Mouse (Mus musculus) brown adipose tissue, adult 24 weeks (tissue): Measurements from ENCODE around the gene Smc1b. TPM values are rescaled to one million over a fixed set of nuclear protein-coding genes. Genes with fewer than 3 reads are reported as not detected.
A peak's percentile ranks its signal among the peaks of the same experiment; 100 is the strongest.
"Not testable (repeated sequence)": the region's sequence is repeated elsewhere in the genome, so short reads cannot be mapped to it uniquely, and the experiment has no call there.

ENCODE experiments used
- H3K27ac ChIP-seq: fragments of 200-500 bp; replicated peaks from 2 replicates; pipeline ENCODE4 v1.5.1; 2012; ENCODE audit warnings: low read depth, mild to moderate bottlenecking, low read length
- H3K4me1 ChIP-seq: fragments of 200-500 bp; 2 replicates; pipeline ENCODE4 v1.6.1; 2012; ENCODE audit warnings: low read length, mixed read lengths; ENCODE audit not compliant: control insufficient read depth, insufficient read depth, insufficient read length
- H3K4me3 ChIP-seq: fragments of 200-500 bp; 2 replicates; pipeline ENCODE4 v1.5.1; 2012; ENCODE audit warnings: low read depth, mild to moderate bottlenecking, low read length, moderate library complexity; ENCODE audit not compliant: insufficient read depth
- polyA plus RNA-seq: library from polyadenylated mRNA; stranded (reverse); fragments of >200 nt; gene quantifications from 2 replicates; pipeline ENCODE4 v1.2.4, GENCODE M21; 2012; ENCODE audit not compliant: missing spikeins, insufficient read depth, insufficient read length

Smc1b gene
- polyA plus RNA-seq, 1 experiment, result not detected

DNA sequence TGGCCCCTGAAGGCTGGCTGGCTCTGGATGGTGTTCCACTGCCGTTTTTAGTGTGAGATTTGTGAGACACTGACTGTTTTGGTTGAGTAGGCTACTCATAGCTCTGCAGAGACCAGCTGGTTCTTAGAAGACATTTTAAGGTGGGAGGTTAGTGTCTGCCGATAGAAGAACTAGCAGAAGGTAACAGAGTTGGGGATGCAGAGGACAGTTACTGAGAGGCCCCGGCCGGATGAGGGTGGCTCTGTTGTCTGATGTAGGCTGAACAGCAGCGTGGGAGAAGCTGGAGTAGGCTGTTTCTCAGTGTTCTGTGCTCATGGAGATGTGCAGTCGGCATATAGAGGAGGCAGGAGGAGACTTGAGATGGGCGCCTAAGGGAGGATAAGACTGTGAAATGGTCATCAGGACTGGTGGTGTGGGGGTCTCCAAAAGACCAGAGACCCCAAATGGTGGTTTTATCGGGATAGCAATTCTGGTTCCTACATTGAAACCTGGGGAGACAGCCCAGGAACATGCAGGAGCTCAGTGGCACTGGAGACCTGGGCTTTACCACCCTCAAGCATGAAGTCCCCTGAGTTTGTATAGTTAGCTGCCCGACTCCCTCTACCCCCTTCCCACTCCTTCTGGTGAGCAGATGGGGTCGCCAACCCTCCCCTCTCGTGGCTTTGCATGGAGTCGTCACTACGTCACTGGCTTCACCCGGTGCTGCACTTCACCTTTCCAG lies 85.4 kb downstream of the Smc1b start:
- Histone ChIP-seq H3K4me3 (no peak overlapping the region), H3K4me1 (peaks cover 14% of the 10 kb centered on the region), H3K27ac (no peak overlapping the region)

DNA sequence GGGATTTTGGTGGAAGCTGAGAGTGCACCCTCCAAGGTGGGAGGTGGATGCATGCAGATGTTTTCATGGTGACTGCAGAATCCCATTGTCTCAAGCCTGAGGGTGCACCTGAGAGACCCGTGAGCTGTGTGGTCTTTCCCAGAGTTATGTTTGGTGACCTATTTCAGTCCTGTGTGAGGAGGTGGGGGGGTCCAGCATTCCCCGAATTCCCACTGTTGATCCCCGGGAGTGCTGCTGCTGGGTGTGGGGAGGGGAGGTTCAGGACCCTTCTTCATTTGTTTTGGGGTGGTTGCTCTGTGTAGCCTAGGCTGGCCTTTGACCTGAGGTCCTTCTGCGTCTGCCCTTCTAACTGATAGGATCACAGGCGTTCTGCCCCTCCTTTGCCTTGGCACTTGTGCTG lies 88.0 kb downstream of the Smc1b start:
- Histone ChIP-seq H3K27ac (no peak overlapping the region), H3K4me3 (no peak overlapping the region), H3K4me1 (peaks cover 14% of the 10 kb centered on the region)

DNA sequence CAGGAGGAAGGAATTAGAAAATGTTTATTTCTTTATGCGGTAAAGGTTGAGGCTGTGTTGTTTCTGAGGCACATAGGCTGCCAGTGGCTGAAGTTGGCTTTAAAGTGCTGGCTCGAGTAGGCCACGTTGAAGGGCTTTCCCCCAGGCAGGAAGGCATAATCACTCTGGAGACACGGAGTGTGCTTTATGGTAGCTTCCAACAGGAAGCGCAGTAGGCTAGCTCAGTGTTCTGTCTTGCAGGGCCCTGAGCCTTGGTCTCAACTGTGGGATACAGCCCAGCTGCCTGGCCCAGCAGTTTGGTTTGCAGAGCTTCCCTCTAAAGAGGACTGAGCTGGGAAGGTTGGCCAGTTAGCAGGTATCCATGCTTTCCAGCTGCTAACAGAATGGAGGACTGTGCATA lies 88.6 kb downstream of the Smc1b start:
- Histone ChIP-seq H3K4me1 (peaks cover 14% of the 10 kb centered on the region), H3K27ac (peak overlapping the region; percentile 82), H3K4me3 (no peak overlapping the region)

DNA sequence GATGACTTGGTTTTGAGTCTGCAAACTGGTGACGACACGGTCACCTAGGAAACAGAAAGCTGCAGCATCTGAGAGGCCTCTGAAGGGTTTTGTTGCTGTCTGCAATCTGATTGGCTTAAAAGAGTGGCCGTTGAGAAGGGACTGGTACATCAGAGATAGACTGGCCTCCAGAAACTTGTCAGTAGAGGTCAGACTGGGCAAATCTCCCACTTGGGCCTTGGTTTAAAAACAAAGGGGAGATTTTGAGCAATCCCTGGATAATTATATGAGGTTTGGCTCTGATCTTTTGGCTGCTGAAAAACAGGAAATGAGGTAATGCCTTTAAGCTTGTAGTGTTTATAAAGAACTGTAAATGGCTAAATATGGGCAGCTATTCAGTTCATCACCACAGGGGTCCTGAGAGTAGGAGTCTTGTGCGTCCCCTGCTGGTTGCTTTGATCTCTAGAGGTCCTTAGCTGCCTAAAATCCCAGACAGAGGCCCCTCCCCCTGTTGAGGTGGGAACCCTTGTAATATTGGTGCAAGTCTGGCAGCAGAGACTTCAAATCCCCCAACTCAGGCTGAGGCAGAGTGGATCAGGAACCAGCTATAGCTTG lies 89.3 kb downstream of the Smc1b start:
- Histone ChIP-seq H3K4me1 (peaks cover 16% of the 10 kb centered on the region), H3K27ac (peak overlapping the region; percentile 82), H3K4me3 (no peak overlapping the region)

DNA sequence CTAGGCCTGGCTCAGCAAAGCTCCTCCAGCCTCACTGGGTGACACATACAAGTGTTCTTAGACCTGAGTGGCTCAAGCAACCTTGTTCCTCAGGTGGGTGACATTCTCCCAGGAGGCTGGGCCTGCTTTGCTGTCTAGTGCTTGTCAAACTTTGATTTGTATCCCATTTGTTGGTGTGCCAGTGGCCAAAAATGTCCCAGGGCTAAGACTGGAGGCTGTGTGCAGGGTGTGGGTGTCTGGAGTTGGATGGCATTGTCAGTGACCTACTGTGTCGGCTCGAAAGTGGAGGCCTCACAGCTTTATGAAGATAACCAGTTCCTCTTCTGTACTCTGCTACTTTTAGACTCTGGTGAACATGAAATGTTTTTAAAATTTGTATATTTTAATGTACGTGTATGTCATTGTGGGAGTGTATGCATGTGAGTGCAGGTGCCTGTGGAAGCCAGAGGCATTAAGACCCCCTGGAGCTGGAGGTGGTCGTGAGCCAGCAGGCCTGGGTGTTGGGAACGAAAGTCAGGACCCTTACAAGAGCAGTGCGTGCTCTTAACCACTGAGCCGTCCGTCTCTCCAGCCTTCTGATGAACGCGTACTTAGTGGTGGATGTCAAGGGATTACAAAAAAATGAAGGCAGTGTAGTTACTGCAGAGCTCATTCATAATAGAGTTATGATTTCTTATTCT lies 90.1 kb downstream of the Smc1b start:
- Histone ChIP-seq H3K27ac (peak overlapping the region; percentile 37), H3K4me1 (peaks cover 16% of the 10 kb centered on the region), H3K4me3 (no peak overlapping the region)

DNA sequence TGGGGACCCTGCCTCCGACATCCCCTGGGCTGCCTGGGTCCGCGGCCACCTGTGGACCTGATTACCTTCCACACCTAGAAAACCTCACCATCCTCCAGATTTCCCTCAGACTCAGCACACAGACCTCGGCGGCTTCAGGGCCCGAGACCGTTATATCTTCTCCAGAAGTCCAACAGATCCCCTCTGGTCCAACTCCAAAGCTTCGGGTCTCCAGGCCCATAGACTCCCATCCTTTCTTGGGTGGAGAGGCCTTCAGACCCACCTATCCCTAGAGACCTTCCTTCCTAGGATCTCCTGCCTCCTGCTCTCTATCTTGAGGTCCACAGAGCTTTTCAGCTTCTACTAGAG lies 94.4 kb downstream of the Smc1b start:
- Histone ChIP-seq H3K27ac (peak overlapping the region; percentile 36), H3K4me3 (peak overlapping the region; percentile 77), H3K4me1 (peaks cover 5% of the 10 kb centered on the region; the same call in 1 of the 2 replicates)

DNA sequence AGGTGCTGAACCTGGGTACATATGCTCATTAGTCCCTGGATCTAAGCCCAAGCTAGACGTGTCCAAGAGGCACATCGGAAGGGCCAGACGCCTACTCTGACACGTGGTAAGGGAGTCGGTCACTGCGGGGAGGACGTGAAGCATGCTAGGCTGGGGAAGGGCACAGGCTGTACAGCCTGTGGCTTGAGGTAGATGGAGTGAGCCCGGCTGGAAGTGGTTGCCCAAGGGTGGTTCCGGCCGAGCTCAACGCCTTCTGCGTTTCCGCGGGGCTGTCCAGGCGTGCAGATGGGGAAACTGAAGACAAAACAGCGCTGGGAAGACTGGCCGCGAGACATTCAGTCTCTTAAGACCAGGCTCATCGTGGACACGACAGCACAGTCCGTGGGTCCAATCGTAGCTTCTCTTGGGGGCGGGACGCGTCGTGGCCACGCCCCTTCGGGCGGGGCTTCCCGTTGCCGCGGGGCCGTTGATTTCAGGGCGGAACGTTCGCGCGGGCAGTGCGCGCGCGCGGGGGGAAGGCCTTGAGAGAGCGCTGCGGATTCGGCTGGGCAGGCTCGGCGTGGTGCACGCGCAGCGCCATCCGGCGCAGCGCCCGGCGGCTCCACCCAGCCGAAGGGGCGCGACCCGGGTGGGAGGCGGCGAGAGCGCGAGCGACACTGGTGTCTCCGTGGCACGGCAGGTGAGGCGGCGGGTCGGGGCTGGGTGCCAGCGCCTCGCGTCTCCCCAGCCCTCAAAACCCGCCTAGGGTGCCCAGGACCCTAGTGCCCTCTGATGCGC lies 95.0 kb downstream of the Smc1b start:
- Histone ChIP-seq H3K27ac (peak overlapping the region; percentile 36), H3K4me1 (peaks cover 2% of the 10 kb centered on the region; the same call in 1 of the 2 replicates), H3K4me3 (peak overlapping the region; percentile 77)

DNA sequence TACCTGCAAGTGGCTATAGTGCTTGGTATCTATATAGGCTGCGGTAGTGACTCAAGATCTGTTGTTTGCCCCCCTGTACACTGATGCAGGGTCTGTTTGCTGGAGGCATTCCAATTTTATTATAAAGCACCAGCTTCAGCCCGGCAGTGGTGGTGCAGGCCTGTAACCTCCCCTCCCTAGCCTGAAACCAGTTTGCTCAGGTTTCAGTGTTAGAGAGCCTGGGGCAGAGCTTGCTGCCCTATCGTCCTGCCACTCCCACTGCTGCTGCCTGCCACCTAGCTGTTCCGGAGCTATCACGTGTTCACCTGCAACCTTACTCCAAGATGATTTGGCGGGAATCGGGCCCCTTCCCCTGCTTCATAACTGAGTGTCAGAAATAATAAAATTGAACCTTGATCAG lies 97.8 kb downstream of the Smc1b start:
- not testable (repeated sequence) for H3K4me1 ChIP-seq, H3K4me3 ChIP-seq, H3K27ac ChIP-seq

DNA sequence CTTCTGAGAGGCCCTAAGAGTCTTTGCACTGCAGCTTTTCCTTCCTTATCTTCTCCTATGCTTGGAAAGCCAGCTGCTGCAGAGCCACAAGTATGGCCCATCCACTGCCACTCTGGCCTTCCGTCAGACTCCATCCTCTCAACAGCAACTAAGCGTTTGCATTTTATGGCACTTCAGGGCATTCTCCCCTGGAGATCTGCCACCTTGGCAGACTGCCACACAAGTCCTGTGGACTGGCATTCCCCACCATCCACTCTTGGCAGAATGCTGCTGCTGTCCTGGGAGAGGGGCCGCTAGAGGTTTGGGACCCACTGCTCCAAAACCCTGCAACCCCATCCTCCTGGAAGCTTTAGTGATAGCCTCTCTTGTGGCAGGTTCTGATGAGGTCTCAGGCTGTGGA lies 99.9 kb downstream of the Smc1b start:
- no peak overlapping the region for H3K4me3 ChIP-seq
- no peak overlapping the region for H3K27ac ChIP-seq
- H3K4me1 ChIP-seq, result no peaks in the 10 kb centered on the region

DNA sequence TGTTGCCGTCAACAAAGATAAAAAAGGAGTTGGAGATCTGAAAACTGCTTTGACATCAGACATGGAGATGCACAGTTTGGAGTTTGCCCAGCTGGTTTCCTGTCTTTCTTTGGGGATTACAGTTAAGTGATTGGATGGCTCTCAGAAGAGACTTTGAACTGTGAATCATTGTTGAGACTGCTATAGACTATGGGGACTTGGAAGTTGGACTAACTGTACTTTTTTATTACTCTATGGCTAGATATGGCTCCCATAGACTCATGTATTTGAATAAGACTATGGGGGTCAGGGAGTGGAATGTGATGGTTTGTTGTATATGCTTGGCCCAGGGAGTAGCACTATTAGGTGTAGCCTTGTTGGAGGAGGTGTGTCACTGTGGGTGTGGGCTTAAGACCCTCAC lies 101.1 kb downstream of the Smc1b start:
- not testable (repeated sequence) for H3K27ac ChIP-seq, H3K4me1 ChIP-seq, H3K4me3 ChIP-seq

DNA sequence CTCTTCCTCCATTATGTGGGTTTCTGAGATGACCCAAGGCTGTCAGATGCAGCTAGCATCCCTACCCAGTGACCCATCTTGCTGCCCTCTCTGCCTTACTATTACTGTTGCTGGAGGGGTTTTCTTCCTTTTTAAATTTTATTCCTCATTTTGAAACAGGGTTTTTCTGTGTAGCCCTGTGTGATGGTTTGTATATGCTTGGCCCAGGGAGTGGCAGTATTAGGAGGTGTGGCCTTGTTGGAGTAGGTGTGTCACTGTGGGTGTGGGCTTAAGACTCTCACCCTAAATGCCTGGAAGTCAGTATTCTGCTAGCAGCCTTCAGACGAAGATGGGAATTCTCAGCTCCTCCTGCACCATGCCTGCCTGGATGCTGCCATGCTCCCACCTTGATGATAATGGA lies 103.1 kb downstream of the Smc1b start, which contains the start of gene Fam118a:
TSS of gene Fam118a (plus strand) at position 301 of the 400 bp plus-strand sequence.
- H3K27ac ChIP-seq, H3K4me1 ChIP-seq, H3K4me3 ChIP-seq: not testable (repeated sequence)

DNA sequence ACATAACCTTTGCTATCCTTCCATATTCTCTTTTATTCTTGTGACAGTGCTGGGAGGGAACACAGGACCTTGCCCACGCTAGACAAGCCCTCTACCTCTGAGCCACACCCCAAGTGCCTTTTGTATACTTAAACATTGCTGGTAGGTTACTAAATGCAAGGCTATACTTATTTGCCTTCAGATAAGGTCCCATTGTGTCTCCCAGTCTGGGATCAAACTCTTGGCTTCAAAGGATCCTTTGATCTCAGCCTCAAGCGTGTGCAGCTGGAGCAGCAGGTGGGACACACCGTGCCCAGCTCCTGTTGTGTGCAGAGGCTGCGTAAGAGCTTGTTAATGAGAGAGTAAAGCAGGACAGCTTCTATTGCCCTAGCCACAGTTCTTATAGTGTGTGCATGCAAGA lies 104.0 kb downstream of the Smc1b start:
- Histone ChIP-seq H3K4me3 (no peak overlapping the region), H3K27ac (no peak overlapping the region), H3K4me1 (no peaks in the 10 kb centered on the region)

DNA sequence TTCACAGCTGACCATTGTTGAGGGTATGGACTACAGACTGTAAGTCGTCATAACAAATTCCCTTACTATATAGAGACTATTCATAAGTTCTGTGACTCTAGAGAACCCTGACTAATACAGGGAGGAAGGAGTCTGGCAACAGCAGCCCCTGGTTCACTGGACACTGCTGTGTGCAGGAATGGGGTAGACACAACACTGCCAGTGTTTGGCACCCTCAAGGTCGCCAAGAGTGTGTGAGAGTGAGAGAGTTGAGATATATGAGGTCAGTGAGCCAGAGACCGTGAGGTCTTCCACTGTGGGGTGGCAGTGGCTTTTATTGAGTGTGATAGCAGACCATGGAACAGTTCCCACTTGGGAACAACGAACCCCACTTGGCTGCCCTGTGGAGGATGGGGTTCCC lies 105.6 kb downstream of the Smc1b start:
- no peak overlapping the region for H3K27ac ChIP-seq
- no peak overlapping the region for H3K4me3 ChIP-seq
- H3K4me1 ChIP-seq, result no peaks in the 10 kb centered on the region

DNA sequence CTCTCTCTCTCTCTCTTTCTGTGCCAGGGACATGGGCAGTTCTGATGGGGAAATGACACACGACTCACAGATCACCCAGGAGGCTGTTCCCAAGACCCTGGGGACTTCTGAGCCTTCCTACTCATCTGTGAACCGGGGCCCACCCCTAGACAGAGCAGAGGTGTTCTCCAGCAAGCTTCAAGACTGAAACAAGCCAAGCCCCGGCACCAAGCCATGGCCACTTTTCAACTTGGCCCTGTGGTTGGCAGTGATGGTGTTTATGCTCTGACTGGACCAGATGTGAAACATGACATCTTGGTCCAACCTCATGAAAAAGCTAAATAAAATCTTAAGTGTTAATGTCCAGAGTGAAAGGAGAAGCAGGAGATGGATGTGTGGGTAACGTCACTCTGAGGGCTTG lies 109.6 kb downstream of the Smc1b start:
- no peak overlapping the region for H3K4me3 ChIP-seq
- no peaks in the 10 kb centered on the region for H3K4me1 ChIP-seq
- H3K27ac ChIP-seq, result no peak overlapping the region

DNA sequence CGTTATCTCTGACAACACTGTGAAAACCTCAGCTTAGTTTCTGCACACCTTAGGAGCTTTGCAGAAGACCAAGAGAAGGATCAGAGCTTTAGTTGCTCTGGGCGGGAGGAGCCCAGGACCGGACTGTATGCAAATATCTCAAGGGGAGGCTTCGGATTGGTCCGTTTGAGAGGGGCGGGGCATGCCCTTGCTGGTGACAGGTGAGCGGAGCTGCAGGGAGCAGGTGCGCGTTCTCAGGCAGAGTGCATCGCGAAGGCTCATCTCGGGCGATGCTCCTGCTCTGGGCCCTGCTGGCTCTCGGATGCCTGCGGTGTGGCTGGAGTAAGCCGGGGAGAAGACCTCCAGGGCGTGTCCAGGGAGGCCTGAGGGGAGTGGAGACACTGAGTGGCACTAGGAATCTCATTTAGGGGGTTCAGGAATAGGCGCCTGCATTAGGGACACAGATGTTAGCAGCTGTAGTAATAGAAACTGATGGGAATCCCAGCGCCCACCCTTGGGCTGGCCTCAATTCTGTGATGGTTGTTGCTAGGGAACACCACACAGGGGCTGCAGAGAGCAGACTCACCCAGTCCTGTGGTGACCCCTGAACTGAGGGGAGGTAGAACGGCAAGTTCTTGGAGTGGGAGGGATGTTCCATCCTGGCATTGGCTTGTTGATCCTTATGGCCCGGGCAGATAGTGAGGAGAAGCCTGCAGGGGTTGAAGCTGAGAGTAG lies 114.7 kb downstream of the Smc1b start, which contains the start of gene Upk3a:
TSS of gene Upk3a (plus strand) at position 191 of the 714 bp plus-strand sequence.
- Histone ChIP-seq H3K27ac (no peak within 1 kb of the TSS), H3K4me1 (no peaks in the 10 kb centered on the region), H3K4me3 (no peak within 1 kb of the TSS)
